Mouse (Mus musculus) myocyte (in vitro differentiated cells): ENCODE measurements around the gene Mrps11.

Experiments
- CEBPB ChIP-seq: IDR thresholded peaks from 2 replicates; pipeline ENCODE4 v1.6.1; 2011; ENCODE audit warnings: mild to moderate bottlenecking, moderate library complexity; ENCODE audit not compliant: poor library complexity, insufficient read depth, severe bottlenecking
- E2F4 ChIP-seq: IDR thresholded peaks from one replicate; pipeline ENCODE4 v1.6.1; 2011; ENCODE audit warnings: mild to moderate bottlenecking, control low read depth, moderate library complexity; ENCODE audit not compliant: insufficient read depth
- MAX ChIP-seq: IDR thresholded peaks from one replicate; pipeline ENCODE4 v1.6.1; 2011; ENCODE audit warnings: low read depth, mild to moderate bottlenecking, control low read depth
- MYOG ChIP-seq, 3 experiments: IDR thresholded peaks; one replicate each; pipeline ENCODE4 v1.6.1; 2011; ENCODE audit warnings: control low read depth in 2 of 3, low read depth in 2 of 3, mild to moderate bottlenecking in 2 of 3; ENCODE audit not compliant: insufficient read length in 2 of 3, control insufficient read depth in 1 of 3, insufficient read depth in 1 of 3
- POLR2A ChIP-seq: IDR thresholded peaks from one replicate; pipeline ENCODE4 v1.6.1; 2011; ENCODE audit warnings: low read depth, mild to moderate bottlenecking, control low read depth, moderate library complexity; ENCODE audit not compliant: insufficient read length
- TCF3 ChIP-seq: IDR thresholded peaks from one replicate; pipeline ENCODE4 v1.6.1; 2011; ENCODE audit warnings: low read depth, control low read depth; ENCODE audit not compliant: insufficient read length
- USF1 ChIP-seq: IDR thresholded peaks from one replicate; pipeline ENCODE4 v1.6.1; 2011; ENCODE audit warnings: low read depth, mild to moderate bottlenecking, control low read depth, moderate library complexity

DNA sequence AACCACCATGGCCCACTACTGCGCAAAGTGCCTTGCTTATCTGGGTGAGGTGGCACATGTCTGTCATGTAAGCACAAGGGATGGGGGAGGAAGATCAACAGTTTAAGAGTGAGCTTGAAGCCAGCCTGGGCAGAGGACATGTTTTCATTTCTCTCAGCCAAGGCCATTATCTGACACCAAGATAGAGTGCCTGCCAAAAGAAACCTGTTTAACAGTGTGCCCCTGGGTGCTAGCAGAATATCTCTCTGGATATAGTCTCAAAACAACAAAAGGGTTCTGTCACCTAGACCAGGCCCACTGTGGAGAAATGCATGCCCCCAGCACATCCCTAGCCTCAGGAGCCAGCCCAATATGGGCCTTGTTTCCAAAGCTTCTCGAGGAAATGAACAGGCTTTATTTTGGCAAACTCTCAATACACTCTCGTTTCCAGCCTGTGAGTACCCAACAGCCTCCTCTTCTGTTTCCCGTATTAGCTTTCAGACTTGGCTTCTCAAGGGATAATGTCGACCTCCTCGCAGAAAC is 11.7 kb downstream of the Mrps11 start:
- TF ChIP-seq POLR2A (no peak), CEBPB (no peak), USF1 (no peak), MAX (no peak), E2F4 (no peak), TCF3 (no peak), MYOG (IDR thresholded peaks at IDR 0.05; ENCODE audit: control insufficient read depth in 1 of 3, insufficient read depth in 1 of 3, insufficient read length in 2 of 3, low read depth in 2 of 3) (no peak)
